Mouse (Mus musculus): ENCODE data around the gene Fcgr4.

GRCm38 (mm10) chr1:171045079-171045465 lies 26.4 kb downstream of the Fcgr4 start:
- TF ChIP-seq GATA1 (IDR thresholded peaks at IDR 0.05; ENCODE audit: low read depth, low read length): no peak
- TF ChIP-seq POLR2A (IDR thresholded peaks at IDR 0.05; ENCODE audit: control insufficient read depth in 1 of 2, insufficient read depth in 1 of 2, low read depth in 1 of 2, low read length in 2 of 2, poor library complexity in 1 of 2): no peak
- TF ChIP-seq CTCF (IDR thresholded peaks at IDR 0.05 in 2 of 3, conservative IDR thresholded peaks at IDR 0.05 in 1 of 3; ENCODE audit: control insufficient read depth in 1 of 3, insufficient read depth in 1 of 3, low read depth in 2 of 3, low read length in 3 of 3, poor library complexity in 1 of 3, severe bottlenecking in 1 of 3): no peak
- no peak for TF ChIP-seq MAZ (IDR thresholded peaks at IDR 0.05; ENCODE audit: low read depth, low read length)
- TF ChIP-seq ZMIZ1 (IDR thresholded peaks at IDR 0.05; ENCODE audit: low read depth, low read length): no peak

Data from MEL (cell line).